11 mouse cellular contexts compared by ENCODE assay signal in genomic region chr8:106258169-106258568, GRCm38 (mm10). TPM values are rescaled to one million over a fixed set of nuclear protein-coding genes. Genes with fewer than 3 reads are reported as not detected.
DNase-seq lines count a peak whose midpoint lies in the region; ATAC-seq and TF ChIP-seq lines count a peak whose summit lies in the region.
"Had no signal": no experiment of that assay in that cellular context is flagged by ENCODE, and none has a peak within 500 bp of the region (broad histone marks: within the 10 kb centered on the region; RNA-seq: fewer than 3 reads in every experiment).

No protein-coding gene starts in this region.

- H3K9me3 ChIP-seq in lung, embryonic 14.5 days (ENCODE audit: low read depth, low read length): no peaks in the 10 kb centered on the region
- H3K9me3 ChIP-seq in forebrain, embryonic 14.5 days (replicated peaks; ENCODE audit: control insufficient read depth, low read length): no peaks in the 10 kb centered on the region
- H3K9me3 ChIP-seq: midbrain, embryonic 13.5 days had no signal

- H3K27ac ChIP-seq in gastrocnemius, adult 2 months: no peak overlapping the region
- H3K27ac ChIP-seq in lung, embryonic 14.5 days (ENCODE audit: low read depth): no peak overlapping the region
- no peak overlapping the region for H3K27ac ChIP-seq in small intestine, adult 2 months (ENCODE audit: insufficient read depth, low read depth, low read length)
- no peak overlapping the region for H3K27ac ChIP-seq in forebrain, embryonic 14.5 days (ENCODE audit: low read depth, low read length)
- H3K27ac ChIP-seq: midbrain, embryonic 13.5 days had no signal

- H3K36me3 ChIP-seq in lung, embryonic 14.5 days (ENCODE audit: insufficient read depth): peaks cover 3% of the 10 kb centered on the region; the same call in 1 of the 2 replicates
- H3K36me3 ChIP-seq in small intestine, adult 2 months (ENCODE audit: control insufficient read depth, insufficient read depth, low read length): peaks cover 88% of the 10 kb centered on the region
- peaks cover 65% of the 10 kb centered on the region for H3K36me3 ChIP-seq in forebrain, embryonic 14.5 days (ENCODE audit: control insufficient read depth, insufficient read depth, low read length)

- TF ChIP-seq CTCF in gastrocnemius, adult 2 months (IDR thresholded peaks at IDR 0.05): peak; percentile 38; the same call in 1 of the 2 replicates
- peak; percentile 44 for TF ChIP-seq CTCF in lung, embryonic 14.5 days (IDR thresholded peaks at IDR 0.05; ENCODE audit: low read depth)
- peak; percentile 55; the same call in 1 of the 2 replicates for TF ChIP-seq CTCF in small intestine, adult 2 months (IDR thresholded peaks at IDR 0.05; ENCODE audit: extremely low read depth, insufficient read length, insufficient replicate concordance, low read depth, low read length)

- intact Hi-C loops in gastrocnemius, adult 2 months (cut with DNase I): loop anchor here (10.0 kb wide), 1 partner anchor 147 kb away; no protein-coding TSS in a partner anchor

- H3K27me3 ChIP-seq in lung, embryonic 14.5 days (ENCODE audit: insufficient read depth, low read length): no peaks in the 10 kb centered on the region
- H3K27me3 ChIP-seq in small intestine, adult 2 months (ENCODE audit: control insufficient read depth, insufficient read depth, low read length): no peaks in the 10 kb centered on the region
- no peaks in the 10 kb centered on the region for H3K27me3 ChIP-seq in forebrain, embryonic 14.5 days (replicated peaks; ENCODE audit: control insufficient read depth, insufficient read depth, low read length)
- H3K27me3 ChIP-seq: midbrain, embryonic 13.5 days had no signal

- H3K4me2 ChIP-seq in lung, embryonic 14.5 days: no peak overlapping the region
- H3K4me2 ChIP-seq in forebrain, embryonic 14.5 days (ENCODE audit: low read length): no peak overlapping the region
- H3K4me2 ChIP-seq: midbrain, embryonic 13.5 days had no signal

- no peaks in the 10 kb centered on the region for H3K4me1 ChIP-seq in lung, embryonic 14.5 days (ENCODE audit: insufficient read depth)
- H3K4me1 ChIP-seq in small intestine, adult 2 months (ENCODE audit: control insufficient read depth, insufficient read depth, insufficient read length, low read length): no peaks in the 10 kb centered on the region
- no peaks in the 10 kb centered on the region for H3K4me1 ChIP-seq in forebrain, embryonic 14.5 days (ENCODE audit: control insufficient read depth, insufficient read depth, low read length)

- no peak overlapping the region for H3K4me3 ChIP-seq in gastrocnemius, adult 2 months
- no peak overlapping the region for H3K4me3 ChIP-seq in lung, embryonic 14.5 days (ENCODE audit: low read depth, low read length)
- no peak overlapping the region for H3K4me3 ChIP-seq in small intestine, adult 2 months (ENCODE audit: low read depth, low read length)
- H3K4me3 ChIP-seq in forebrain, embryonic 14.5 days (ENCODE audit: low read depth, low read length): no peak overlapping the region
- H3K4me3 ChIP-seq: midbrain, embryonic 13.5 days had no signal

- no peak for TF ChIP-seq POLR2A in small intestine, adult 2 months (IDR thresholded peaks at IDR 0.05; ENCODE audit: low read depth, low read length)

- WGBS in lung, embryonic 14.5 days: 21% methylated on average over 1 of the region's 1 CpGs
- 37% methylated on average over 1 of the region's 1 CpGs for WGBS in small intestine, adult 2 months
- 22% methylated on average over 1 of the region's 1 CpGs for WGBS in forebrain, embryonic 14.5 days

- no peak for DNase-seq in gastrocnemius, adult 2 months
- no peak for DNase-seq in gastrocnemius, postnatal 4 days (ENCODE audit: low spot score in 2 of 2)
- no peak for DNase-seq in lung, embryonic 14.5 days
- DNase-seq in lung, postnatal 10 days: no peak
- peak; percentile 10 for DNase-seq in T-cell, adult 2 months (ENCODE audit: low spot score)
- DNase-seq in layer of hippocampus, adult 9-10 months (ENCODE audit: low spot score): no peak
- DNase-seq in forebrain, embryonic 14.5 days (ENCODE audit: low spot score): no peak
- DNase-seq: left cerebral cortex, postnatal 4 days; right cerebral cortex, postnatal 14 days had no signal

- H3K9ac ChIP-seq in lung, embryonic 14.5 days: no peak overlapping the region
- no peak overlapping the region for H3K9ac ChIP-seq in forebrain, embryonic 14.5 days (ENCODE audit: low read length)
- H3K9ac ChIP-seq: midbrain, embryonic 13.5 days had no signal

- ATAC-seq in lung, embryonic 14.5 days (ENCODE audit: insufficient read depth): no peak
- no peak for ATAC-seq in forebrain, embryonic 14.5 days
- ATAC-seq: midbrain, embryonic 13.5 days had no signal

RNA-seq across cellular contexts. Expression of gene Prmt7, which starts 47.4 kb away (rescaled TPM):
- 10 to 100 TPM; 27.5 to 29.8 TPM for total RNA-seq in gastrocnemius, adult 2 months (2021)
- total RNA-seq in gastrocnemius, postnatal 4 days (2021): 10 to 100 TPM; 24.9 to 26.5 TPM
- 48.7 and 53.9 TPM in 2 replicates for polyA plus RNA-seq in lung, embryonic 14.5 days (2014; fragmentation: Nextera tagmentation; extraction: Ambion mirVana)
- polyA plus RNA-seq in small intestine, adult 2 months (2012; rRNA removed): 7.8 and 11.9 TPM in 2 replicates
- 54.1 and 59.5 TPM in 2 replicates for polyA plus RNA-seq in forebrain, embryonic 14.5 days (2014; fragmentation: Nextera tagmentation; extraction: Ambion mirVana)

RNA-seq across cellular contexts. Expression of gene Slc7a6os, which starts 47.4 kb away (rescaled TPM):
- 1 to 10 TPM; 9.0 to 9.6 TPM for total RNA-seq in gastrocnemius, adult 2 months (2021)
- 10 to 100 TPM; 16.3 to 21.2 TPM for total RNA-seq in gastrocnemius, postnatal 4 days (2021)
- 36.7 and 38.6 TPM in 2 replicates for polyA plus RNA-seq in lung, embryonic 14.5 days (2014; fragmentation: Nextera tagmentation; extraction: Ambion mirVana)
- 16.1 and 17.6 TPM in 2 replicates for polyA plus RNA-seq in small intestine, adult 2 months (2012; rRNA removed)
- polyA plus RNA-seq in forebrain, embryonic 14.5 days (2014; fragmentation: Nextera tagmentation; extraction: Ambion mirVana): 27.7 and 33.8 TPM in 2 replicates
